Mouse (Mus musculus): ENCODE measurements around the gene Otop3.
"Not testable (repeated sequence)": the region's sequence is repeated elsewhere in the genome, so short reads cannot be mapped to it uniquely, and the experiment has no call there.

Gene Otop3

GRCm38 (mm10) chr11:115366039-115366705 lies 31.6 kb downstream of the Otop3 start:
- no peak for DNase-seq (ENCODE audit: low read depth)

- DNase-seq (ENCODE audit: low read depth) = no peak
Observed at GRCm38 (mm10) chr11:115366706-115367394, 32.3 kb downstream of the Otop3 start.

- no peak for DNase-seq (ENCODE audit: low read depth)
Observed at GRCm38 (mm10) chr11:115367395-115367944, 32.9 kb downstream of the Otop3 start, which contains the start of gene Hid1. Gene Hid1, minus strand, starts transcription at chr11:115367756.

GRCm38 (mm10) chr11:115370368-115370767 lies 35.8 kb downstream of the Otop3 start:
- no peak for DNase-seq (ENCODE audit: low read depth)

- no peak for DNase-seq (ENCODE audit: low read depth)
Observed at GRCm38 (mm10) chr11:115371354-115371753, 36.8 kb downstream of the Otop3 start.

GRCm38 (mm10) chr11:115372015-115372414 lies 37.5 kb downstream of the Otop3 start:
- no peak for DNase-seq (ENCODE audit: low read depth)

GRCm38 (mm10) chr11:115372737-115373136 lies 38.2 kb downstream of the Otop3 start:
- no peak for DNase-seq (ENCODE audit: low read depth)

- no peak for DNase-seq (ENCODE audit: low read depth)
Observed at GRCm38 (mm10) chr11:115373805-115374694, 39.5 kb downstream of the Otop3 start.

- no peak for DNase-seq (ENCODE audit: low read depth)
Observed at GRCm38 (mm10) chr11:115374695-115375425, 40.3 kb downstream of the Otop3 start.

- DNase-seq (ENCODE audit: low read depth) = no peak
Observed at GRCm38 (mm10) chr11:115376722-115377121, 42.2 kb downstream of the Otop3 start.

GRCm38 (mm10) chr11:115377254-115377653 lies 42.7 kb downstream of the Otop3 start:
- no peak for DNase-seq (ENCODE audit: low read depth)

- no peak for DNase-seq (ENCODE audit: low read depth)
Observed at GRCm38 (mm10) chr11:115377854-115378253, 43.3 kb downstream of the Otop3 start.

- DNase-seq (ENCODE audit: low read depth) = no peak
Observed at GRCm38 (mm10) chr11:115381276-115381675, 46.7 kb downstream of the Otop3 start.

GRCm38 (mm10) chr11:115381743-115382539 lies 47.4 kb downstream of the Otop3 start, which contains the start of gene Cdr2l:
Gene Cdr2l, plus strand, starts transcription at chr11:115381916.
- DNase-seq (ENCODE audit: low read depth) = peak; percentile 70

GRCm38 (mm10) chr11:115382891-115383290 lies 48.4 kb downstream of the Otop3 start:
- DNase-seq (ENCODE audit: low read depth) = no peak

- no peak for DNase-seq (ENCODE audit: low read depth)
Observed at GRCm38 (mm10) chr11:115383701-115384474, 49.4 kb downstream of the Otop3 start.

- no peak for DNase-seq (ENCODE audit: low read depth)
Observed at GRCm38 (mm10) chr11:115384587-115384986, 50.1 kb downstream of the Otop3 start.

- DNase-seq (ENCODE audit: low read depth) = not testable (repeated sequence)
Observed at GRCm38 (mm10) chr11:115386859-115387258, 52.3 kb downstream of the Otop3 start.

GRCm38 (mm10) chr11:115391358-115391757 lies 56.8 kb downstream of the Otop3 start:
- no peak for DNase-seq (ENCODE audit: low read depth)
